Mouse (Mus musculus): ENCODE results near the gene Zmiz1. TPM values are rescaled to one million over a fixed set of nuclear protein-coding genes. Genes with fewer than 3 reads are reported as not detected.

Gene Zmiz1
- total and polyA plus RNA-seq, 3 experiments: 0.09 to 0.16 TPM; not detected in 1

DNA sequence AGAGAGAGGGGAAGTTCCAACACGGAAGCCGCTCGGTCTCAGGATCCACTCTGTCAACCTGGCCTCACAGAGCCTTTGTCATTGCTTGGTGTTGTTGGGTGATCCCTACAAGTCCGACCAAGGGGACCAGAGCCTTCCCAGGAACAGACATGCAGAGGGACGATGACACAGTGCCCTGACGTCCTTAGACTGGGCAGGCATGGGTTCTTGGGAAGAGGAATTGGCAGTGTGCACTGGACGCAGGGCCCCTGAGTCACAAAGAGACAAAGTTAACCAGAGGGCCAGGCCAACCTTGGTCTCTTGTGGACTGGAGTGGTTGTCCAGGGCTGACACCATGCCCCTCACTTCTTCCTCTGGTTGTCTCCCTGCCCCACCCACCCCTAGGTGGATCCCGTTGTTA, 67.9 kb downstream of the Zmiz1 start:
- no peak overlapping the region for H3K4me3 ChIP-seq (ENCODE audit: low read depth, low read length)
- DNase-seq (ENCODE audit: low spot score): no peak
- no peak for TF ChIP-seq POLR2AphosphoS5 (IDR thresholded peaks at IDR 0.05; ENCODE audit: insufficient replicate concordance, low read depth, low read length)
- no peak for TF ChIP-seq GATA2 (IDR thresholded peaks at IDR 0.05; ENCODE audit: borderline replicate concordance, low read depth, low read length)
- no peak for TF ChIP-seq GATA1 (IDR thresholded peaks at IDR 0.05; ENCODE audit: borderline replicate concordance, low read length)
- TF ChIP-seq CTCF (IDR thresholded peaks at IDR 0.05; ENCODE audit: low read depth, low read length): no peak
- no peak for TF ChIP-seq TAL1 (conservative IDR thresholded peaks at IDR 0.05; ENCODE audit: low read depth, low read length)
- no peaks in the 10 kb centered on the region for H3K27me3 ChIP-seq (ENCODE audit: insufficient read depth, low read length)
- no peak for ATAC-seq (ENCODE audit: extremely low read depth, insufficient number of reproducible peaks, low FRiP score, poor library complexity, severe bottlenecking)
- peaks cover 95% of the 10 kb centered on the region for H3K9me3 ChIP-seq (replicated peaks)
- no peaks in the 10 kb centered on the region for H3K36me3 ChIP-seq (replicated peaks)
- H3K4me1 ChIP-seq (ENCODE audit: insufficient read depth, low read depth, low read length): no peaks in the 10 kb centered on the region

DNA sequence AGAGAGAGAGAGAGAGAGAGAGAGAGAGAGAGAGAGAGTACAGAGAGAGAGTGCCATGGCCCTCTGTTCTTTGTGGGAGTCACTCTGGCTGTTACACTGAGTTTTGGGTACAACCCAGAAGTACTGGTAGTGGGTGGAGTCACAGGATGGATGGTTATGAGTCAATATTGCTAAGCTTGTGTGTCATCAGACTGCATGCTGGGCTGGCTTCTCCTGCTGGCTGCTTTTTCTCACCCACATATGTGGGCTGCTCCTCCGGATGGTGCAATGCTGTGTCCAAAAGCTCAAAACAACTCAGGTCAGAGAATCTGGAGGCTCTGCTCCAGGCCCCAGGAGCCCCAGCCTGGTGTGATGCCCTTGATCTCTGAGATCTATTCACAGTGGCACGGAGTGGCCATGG, 68.3 kb downstream of the Zmiz1 start:
- ATAC-seq (ENCODE audit: extremely low read depth, insufficient number of reproducible peaks, low FRiP score, poor library complexity, severe bottlenecking): no peak
- Histone ChIP-seq H3K4me1 (ENCODE audit: insufficient read depth, low read depth, low read length) (no peaks in the 10 kb centered on the region), H3K4me3 (ENCODE audit: low read depth, low read length) (no peak overlapping the region), H3K27me3 (ENCODE audit: insufficient read depth, low read length) (no peaks in the 10 kb centered on the region), H3K9me3 (replicated peaks) (peaks cover 95% of the 10 kb centered on the region), H3K36me3 (replicated peaks) (no peaks in the 10 kb centered on the region)
- TF ChIP-seq GATA2 (IDR thresholded peaks at IDR 0.05; ENCODE audit: borderline replicate concordance, low read depth, low read length) (no peak), CTCF (IDR thresholded peaks at IDR 0.05; ENCODE audit: low read depth, low read length) (no peak), TAL1 (conservative IDR thresholded peaks at IDR 0.05; ENCODE audit: low read depth, low read length) (no peak), POLR2AphosphoS5 (IDR thresholded peaks at IDR 0.05; ENCODE audit: insufficient replicate concordance, low read depth, low read length) (no peak), GATA1 (IDR thresholded peaks at IDR 0.05; ENCODE audit: borderline replicate concordance, low read length) (no peak)
- no peak for DNase-seq (ENCODE audit: low spot score)

DNA sequence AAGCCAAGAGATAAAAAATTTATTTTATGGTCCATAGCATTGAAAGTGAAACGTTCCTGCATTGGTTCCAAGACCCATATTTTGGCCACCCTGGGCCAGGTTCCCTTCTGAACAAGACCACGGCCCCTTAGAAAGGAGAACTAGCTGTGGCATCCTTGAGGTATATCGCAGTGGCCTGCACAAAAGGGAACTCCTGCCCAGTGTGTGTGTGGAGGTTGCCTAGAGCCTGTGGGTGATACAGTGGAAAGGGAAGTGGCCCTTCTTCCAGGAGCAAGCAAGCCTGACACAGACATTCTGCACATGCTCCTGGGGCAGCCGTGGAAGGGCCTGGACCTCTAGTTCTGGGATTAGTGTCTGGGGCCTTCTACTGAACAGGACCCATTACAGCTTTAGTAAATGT, 71.4 kb downstream of the Zmiz1 start:
- H3K9me3 ChIP-seq (replicated peaks): peaks cover 89% of the 10 kb centered on the region
- H3K27me3 ChIP-seq (ENCODE audit: insufficient read depth, low read length): no peaks in the 10 kb centered on the region
- TF ChIP-seq GATA1 (IDR thresholded peaks at IDR 0.05; ENCODE audit: borderline replicate concordance, low read length) (no peak), CTCF (IDR thresholded peaks at IDR 0.05; ENCODE audit: low read depth, low read length) (no peak), TAL1 (conservative IDR thresholded peaks at IDR 0.05; ENCODE audit: low read depth, low read length) (no peak), POLR2AphosphoS5 (IDR thresholded peaks at IDR 0.05; ENCODE audit: insufficient replicate concordance, low read depth, low read length) (no peak), GATA2 (IDR thresholded peaks at IDR 0.05; ENCODE audit: borderline replicate concordance, low read depth, low read length) (no peak)
- H3K36me3 ChIP-seq (replicated peaks): no peaks in the 10 kb centered on the region
- H3K4me3 ChIP-seq (ENCODE audit: low read depth, low read length): no peak overlapping the region
- no peak for ATAC-seq (ENCODE audit: extremely low read depth, insufficient number of reproducible peaks, low FRiP score, poor library complexity, severe bottlenecking)
- H3K4me1 ChIP-seq (ENCODE audit: insufficient read depth, low read depth, low read length): no peaks in the 10 kb centered on the region
- no peak for DNase-seq (ENCODE audit: low spot score)

DNA sequence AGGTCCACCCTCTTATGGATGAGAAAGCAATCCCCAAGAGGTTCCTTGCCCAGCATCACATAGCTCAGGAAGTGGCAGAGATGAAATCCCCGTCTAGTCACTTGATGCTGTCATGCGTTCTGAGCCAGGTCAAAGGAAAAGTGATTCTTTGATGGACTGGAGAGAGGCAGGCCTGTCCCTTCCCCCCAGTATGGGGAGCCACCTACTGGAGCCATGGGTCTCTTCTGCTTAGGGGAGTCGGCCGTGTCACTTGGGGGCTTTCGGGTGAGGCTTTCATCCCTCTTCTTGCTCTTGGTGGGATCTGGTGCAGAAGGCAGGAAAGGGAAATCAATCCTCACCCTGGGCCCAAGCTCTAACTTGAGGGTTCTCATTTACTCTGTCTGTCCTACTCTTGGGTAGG, 71.8 kb downstream of the Zmiz1 start:
- no peak for TF ChIP-seq GATA2 (IDR thresholded peaks at IDR 0.05; ENCODE audit: borderline replicate concordance, low read depth, low read length)
- no peak for TF ChIP-seq TAL1 (conservative IDR thresholded peaks at IDR 0.05; ENCODE audit: low read depth, low read length)
- no peak for TF ChIP-seq CTCF (IDR thresholded peaks at IDR 0.05; ENCODE audit: low read depth, low read length)
- TF ChIP-seq POLR2AphosphoS5 (IDR thresholded peaks at IDR 0.05; ENCODE audit: insufficient replicate concordance, low read depth, low read length): no peak
- Histone ChIP-seq H3K9me3 (replicated peaks) (peaks cover 88% of the 10 kb centered on the region), H3K27me3 (ENCODE audit: insufficient read depth, low read length) (no peaks in the 10 kb centered on the region), H3K4me1 (ENCODE audit: insufficient read depth, low read depth, low read length) (no peaks in the 10 kb centered on the region), H3K36me3 (replicated peaks) (no peaks in the 10 kb centered on the region), H3K4me3 (ENCODE audit: low read depth, low read length) (no peak overlapping the region)
- ATAC-seq (ENCODE audit: extremely low read depth, insufficient number of reproducible peaks, low FRiP score, poor library complexity, severe bottlenecking) (no peak), DNase-seq (ENCODE audit: low spot score) (no peak)

DNA sequence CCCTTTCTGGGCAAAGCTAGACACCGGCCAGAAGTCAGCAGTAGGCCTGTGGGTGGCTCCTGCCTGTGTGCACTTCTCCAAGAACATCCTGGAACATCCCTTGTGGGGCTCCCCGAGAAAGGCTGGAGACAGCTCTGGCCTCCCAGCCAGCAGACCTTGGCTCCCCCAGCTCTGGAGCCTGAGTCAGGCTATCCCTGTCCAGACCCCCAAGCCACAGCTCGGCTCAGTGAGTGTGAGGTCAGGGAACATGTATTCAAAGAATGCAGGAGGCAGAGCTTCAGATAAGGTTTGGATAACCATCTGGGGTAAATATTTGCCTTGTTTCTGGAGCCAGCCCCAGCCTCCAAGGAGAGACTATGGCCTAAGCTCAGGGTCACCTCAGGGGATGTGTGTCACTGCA, 74.0 kb downstream of the Zmiz1 start:
- TF ChIP-seq CTCF (IDR thresholded peaks at IDR 0.05; ENCODE audit: low read depth, low read length): no peak
- TF ChIP-seq GATA2 (IDR thresholded peaks at IDR 0.05; ENCODE audit: borderline replicate concordance, low read depth, low read length): no peak
- no peak for TF ChIP-seq GATA1 (IDR thresholded peaks at IDR 0.05; ENCODE audit: borderline replicate concordance, low read length)
- no peak for TF ChIP-seq TAL1 (conservative IDR thresholded peaks at IDR 0.05; ENCODE audit: low read depth, low read length)
- TF ChIP-seq POLR2AphosphoS5 (IDR thresholded peaks at IDR 0.05; ENCODE audit: insufficient replicate concordance, low read depth, low read length): no peak
- Histone ChIP-seq H3K4me3 (ENCODE audit: low read depth, low read length) (no peak overlapping the region), H3K36me3 (replicated peaks) (no peaks in the 10 kb centered on the region), H3K4me1 (ENCODE audit: insufficient read depth, low read depth, low read length) (no peaks in the 10 kb centered on the region), H3K9me3 (replicated peaks) (peaks cover 88% of the 10 kb centered on the region), H3K27me3 (ENCODE audit: insufficient read depth, low read length) (no peaks in the 10 kb centered on the region)
- no peak for ATAC-seq (ENCODE audit: extremely low read depth, insufficient number of reproducible peaks, low FRiP score, poor library complexity, severe bottlenecking)
- no peak for DNase-seq (ENCODE audit: low spot score)

DNA sequence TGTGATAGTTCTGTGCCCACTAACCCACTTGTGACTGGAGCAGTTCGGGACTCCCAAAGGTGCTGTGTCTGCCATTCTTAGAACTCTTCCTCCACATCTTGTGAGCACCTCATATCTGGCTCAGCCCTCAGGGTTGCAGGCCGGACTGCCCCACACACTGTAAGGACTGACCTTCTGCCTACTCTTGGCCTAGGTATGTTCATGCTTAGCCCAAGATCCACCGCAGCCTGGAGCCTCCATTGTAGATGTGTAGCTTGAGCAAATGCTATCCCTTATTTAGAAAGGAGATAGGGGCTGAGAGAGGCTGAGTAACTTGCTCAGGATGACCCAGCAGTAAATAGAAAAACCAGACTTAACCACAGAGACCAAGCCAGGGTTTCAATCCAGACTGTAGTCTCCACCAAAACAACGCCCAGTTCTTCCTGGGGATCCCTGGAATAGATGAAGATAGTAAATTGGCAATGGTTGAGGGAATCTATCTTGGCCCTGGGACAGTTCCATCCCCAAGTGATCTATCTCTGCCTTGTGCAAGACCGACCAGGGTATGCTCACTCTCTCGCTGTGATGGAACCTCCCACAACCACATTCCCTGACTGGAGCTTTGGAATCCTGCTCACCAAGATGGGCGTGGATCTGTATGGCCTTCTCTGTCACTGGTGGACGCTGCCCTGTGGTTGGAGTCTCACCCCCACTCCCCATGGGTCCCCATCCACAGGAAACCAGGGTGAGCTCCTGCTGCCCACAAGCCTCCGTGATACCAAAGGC, 74.8 kb downstream of the Zmiz1 start:
- no peak for TF ChIP-seq GATA2 (IDR thresholded peaks at IDR 0.05; ENCODE audit: borderline replicate concordance, low read depth, low read length)
- TF ChIP-seq CTCF (IDR thresholded peaks at IDR 0.05; ENCODE audit: low read depth, low read length): no peak
- TF ChIP-seq GATA1 (IDR thresholded peaks at IDR 0.05; ENCODE audit: borderline replicate concordance, low read length): no peak
- no peak for TF ChIP-seq POLR2AphosphoS5 (IDR thresholded peaks at IDR 0.05; ENCODE audit: insufficient replicate concordance, low read depth, low read length)
- TF ChIP-seq TAL1 (conservative IDR thresholded peaks at IDR 0.05; ENCODE audit: low read depth, low read length): no peak
- DNase-seq (ENCODE audit: low spot score) (no peak), ATAC-seq (ENCODE audit: extremely low read depth, insufficient number of reproducible peaks, low FRiP score, poor library complexity, severe bottlenecking) (no peak)
- H3K27me3 ChIP-seq (ENCODE audit: insufficient read depth, low read length): no peaks in the 10 kb centered on the region
- no peaks in the 10 kb centered on the region for H3K4me1 ChIP-seq (ENCODE audit: insufficient read depth, low read depth, low read length)
- peaks cover 86% of the 10 kb centered on the region for H3K9me3 ChIP-seq (replicated peaks)
- H3K4me3 ChIP-seq (ENCODE audit: low read depth, low read length): no peak overlapping the region
- H3K36me3 ChIP-seq (replicated peaks): no peaks in the 10 kb centered on the region

Measured in G1E (cell line).